Mouse (Mus musculus) hindbrain, embryonic 12.5 days (tissue): ENCODE data around the gene Rps6. TPM values are rescaled to one million over a fixed set of nuclear protein-coding genes. Genes with fewer than 3 reads are reported as not detected.
"Not testable (repeated sequence)": the region's sequence is repeated elsewhere in the genome, so short reads cannot be mapped to it uniquely, and the experiment has no call there.

ENCODE experiments used
- ATAC-seq: fragments of 200-750 bp; cut with Nextera tagmentation; 2 replicates; pipeline ENCODE4 v1.8.0; 2017; ENCODE audit warnings: moderate TSS enrichment; ENCODE audit not compliant: low FRiP score
- H3K27ac ChIP-seq: fragments of 300-500 bp; sonication (generic); 2 replicates; pipeline ENCODE4 v1.5.1; 2016; ENCODE audit warnings: mild to moderate bottlenecking
- H3K27me3 ChIP-seq: fragments of 300-500 bp; sonication (generic); 2 replicates; pipeline ENCODE4 v1.6.1; 2016; ENCODE audit warnings: mild to moderate bottlenecking
- H3K36me3 ChIP-seq: fragments of 300-500 bp; sonication (generic); 2 replicates; pipeline ENCODE4 v1.6.1; 2016; ENCODE audit warnings: mild to moderate bottlenecking
- H3K4me1 ChIP-seq: fragments of 300-500 bp; sonication (generic); 2 replicates; pipeline ENCODE4 v1.6.1; 2016
- H3K4me2 ChIP-seq: fragments of 300-500 bp; sonication (generic); replicated peaks from 2 replicates; pipeline ENCODE4 v1.6.1; 2016; ENCODE audit warnings: mild to moderate bottlenecking
- H3K4me3 ChIP-seq: fragments of 300-500 bp; sonication (generic); 2 replicates; pipeline ENCODE4 v1.5.1; 2016; ENCODE audit warnings: mild to moderate bottlenecking
- H3K9ac ChIP-seq: fragments of 300-500 bp; sonication (generic); 2 replicates; pipeline ENCODE4 v1.6.1; 2016; ENCODE audit warnings: mild to moderate bottlenecking, moderate library complexity
- H3K9me3 ChIP-seq: fragments of 300-500 bp; sonication (generic); replicated peaks from 2 replicates; pipeline ENCODE4 v1.6.1; 2016; ENCODE audit warnings: mild to moderate bottlenecking
- WGBS: fragments of 180-500 bp; shearing (Covaris S2); methylation state at CpG from one replicate; pipeline ENCODE4 v1.1.7; 2016; 5-methylcytosine and 5-hydroxymethylcytosine counted together
- polyA plus RNA-seq: library from polyadenylated mRNA; unstranded; fragments of >200 nt; fragmentation: Nextera tagmentation; extraction: Ambion mirVana; gene quantifications from 2 replicates; pipeline ENCODE4 v1.2.1, GENCODE M21; 2016

Gene Rps6
- polyA plus RNA-seq, 1 experiment from 2014 or later, result 478 TPM

GRCm38 (mm10) chr4:86841141-86841540, 16.1 kb downstream of the Rps6 start:
- H3K4me3 ChIP-seq, H3K27ac ChIP-seq, H3K4me2 ChIP-seq, H3K4me1 ChIP-seq, H3K27me3 ChIP-seq, H3K9me3 ChIP-seq, ATAC-seq, H3K9ac ChIP-seq: not testable (repeated sequence)
- 92% methylated on average over 2 of the region's 2 CpGs for WGBS
- H3K36me3 ChIP-seq, result peaks cover 52% of the 10 kb centered on the region

GRCm38 (mm10) chr4:86831896-86832295, 25.3 kb downstream of the Rps6 start:
- Histone ChIP-seq H3K4me1 (no peaks in the 10 kb centered on the region), H3K27ac (no peak overlapping the region), H3K36me3 (peaks cover 27% of the 10 kb centered on the region), H3K4me3 (no peak overlapping the region), H3K9me3 (no peaks in the 10 kb centered on the region), H3K27me3 (no peaks in the 10 kb centered on the region), H3K9ac (no peak overlapping the region), H3K4me2 (no peak overlapping the region)
- no peak for ATAC-seq
- 93% methylated on average over 2 of the region's 2 CpGs for WGBS

- 93% methylated on average over 7 of the region's 7 CpGs for WGBS
- no peak for ATAC-seq
Observed at GRCm38 (mm10) chr4:86825143-86825542, 32.1 kb downstream of the Rps6 start.

GRCm38 (mm10) chr4:86823169-86823568, 34.0 kb downstream of the Rps6 start:
- H3K9me3 ChIP-seq, result no peaks in the 10 kb centered on the region
- no peaks in the 10 kb centered on the region for H3K4me1 ChIP-seq
- H3K36me3 ChIP-seq, result peaks cover 36% of the 10 kb centered on the region
- H3K4me2 ChIP-seq, result no peak overlapping the region
- H3K4me3 ChIP-seq, result no peak overlapping the region
- no peaks in the 10 kb centered on the region for H3K27me3 ChIP-seq
- H3K9ac ChIP-seq, result no peak overlapping the region
- WGBS, result 78% methylated on average over 2 of the region's 2 CpGs
- no peak for ATAC-seq
- H3K27ac ChIP-seq, result no peak overlapping the region

More at GRCm38 (mm10) chr4:86825143-86825542, 32.1 kb downstream of the Rps6 start:
- Histone ChIP-seq H3K9ac (no peak overlapping the region), H3K36me3 (peaks cover 46% of the 10 kb centered on the region), H3K4me1 (no peaks in the 10 kb centered on the region), H3K27me3 (no peaks in the 10 kb centered on the region), H3K27ac (no peak overlapping the region), H3K4me3 (no peak overlapping the region), H3K4me2 (no peak overlapping the region), H3K9me3 (no peaks in the 10 kb centered on the region)

- Histone ChIP-seq H3K4me2 (no peak overlapping the region), H3K9ac (no peak overlapping the region), H3K27ac (no peak overlapping the region), H3K27me3 (no peaks in the 10 kb centered on the region), H3K4me1 (no peaks in the 10 kb centered on the region), H3K4me3 (no peak overlapping the region), H3K9me3 (no peaks in the 10 kb centered on the region), H3K36me3 (peaks cover 4% of the 10 kb centered on the region; the same call in 1 of the 2 replicates)
- WGBS, result 95% methylated on average over 3 of the region's 3 CpGs
- no peak for ATAC-seq
Observed at GRCm38 (mm10) chr4:86814850-86815249, 42.4 kb downstream of the Rps6 start.

GRCm38 (mm10) chr4:86810604-86811003, 46.6 kb downstream of the Rps6 start:
- no peak overlapping the region for H3K4me2 ChIP-seq
- H3K9me3 ChIP-seq, result no peaks in the 10 kb centered on the region
- peaks cover 8% of the 10 kb centered on the region; the same call in 1 of the 2 replicates for H3K36me3 ChIP-seq
- H3K9ac ChIP-seq, result no peak overlapping the region
- no peak for ATAC-seq
- H3K27ac ChIP-seq, result no peak overlapping the region
- H3K27me3 ChIP-seq, result no peaks in the 10 kb centered on the region
- WGBS, result 61% methylated on average over 2 of the region's 2 CpGs
- no peak overlapping the region for H3K4me3 ChIP-seq
- H3K4me1 ChIP-seq, result no peaks in the 10 kb centered on the region

Other genes starting within 250 kb of the Rps6 start
- gene Haus6, start 245.4 kb downstream of the Rps6 start, polyA plus RNA-seq, result 17.7 and 19.2 TPM in 2 replicates
- 62.3 and 62.4 TPM in 2 replicates for gene Plin2, start 187.4 kb downstream of the Rps6 start, polyA plus RNA-seq
- 6.0 and 6.7 TPM in 2 replicates for gene Dennd4c, start 108.9 kb downstream of the Rps6 start, polyA plus RNA-seq
- 17.4 and 19.0 TPM in 2 replicates for gene Acer2, start 17.0 kb upstream of the Rps6 start, polyA plus RNA-seq